Mouse (Mus musculus) layer of hippocampus, adult 9-11 months (tissue): Measurements from ENCODE around the gene Ednrb.
"Not testable (repeated sequence)": the region's sequence is repeated elsewhere in the genome, so short reads cannot be mapped to it uniquely, and the experiment has no call there.

ENCODE experiments used
- DNase-seq: peaks from one replicate; pipeline ENCODE4 v3.0.0; 2022

The Ednrb gene

DNA sequence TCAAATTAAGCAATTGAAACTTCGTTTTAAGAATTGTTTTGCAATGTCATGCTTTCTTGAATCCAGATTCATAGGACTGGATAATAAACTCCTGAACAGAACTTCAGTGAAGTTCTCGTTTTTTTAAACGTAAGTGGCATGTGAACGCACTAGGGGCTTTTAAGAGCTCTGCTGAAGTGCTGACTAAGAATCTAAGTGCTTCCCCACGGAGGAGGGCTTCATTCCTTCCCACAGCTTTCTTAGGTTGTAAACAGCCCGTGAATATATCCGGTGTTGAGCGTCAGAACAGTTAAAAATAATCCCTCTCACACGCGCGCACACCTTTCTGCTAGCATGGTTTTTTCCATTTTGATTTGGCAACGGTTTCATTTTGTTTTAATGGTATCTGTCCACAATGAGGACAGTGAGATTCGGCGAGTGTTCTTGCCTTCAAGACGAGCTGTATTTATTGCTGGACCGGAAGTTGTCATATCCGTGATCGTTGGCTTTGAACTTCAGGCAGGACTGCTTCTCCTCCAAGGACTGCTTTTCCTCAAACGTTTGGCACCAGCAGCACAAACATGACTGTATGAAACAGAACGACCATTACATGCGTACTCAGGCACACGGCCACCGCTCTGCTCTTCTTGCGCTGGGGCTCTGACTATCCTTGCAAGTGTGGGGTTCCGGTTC, 27.4 kb downstream of the Ednrb start:
- DNase-seq = no peak

DNA sequence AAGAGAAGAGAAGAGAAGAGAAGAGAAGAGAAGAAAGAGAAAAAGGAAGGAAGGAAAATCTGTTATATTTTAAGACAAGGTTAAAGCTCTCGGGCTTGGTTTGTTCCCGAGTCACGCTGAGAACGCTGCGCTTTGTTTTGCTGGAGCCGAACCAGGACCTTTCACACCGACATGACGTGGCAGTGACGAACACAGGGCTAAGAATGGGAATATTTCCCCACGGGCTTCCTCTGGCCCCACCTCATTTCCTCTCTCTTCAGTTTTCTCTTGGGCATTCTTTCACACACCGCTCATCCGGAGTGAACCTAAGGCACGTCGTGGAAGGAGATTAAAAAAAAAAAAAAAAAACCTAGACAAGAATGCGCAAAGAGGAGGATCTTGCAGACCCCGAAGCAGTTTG, 28.7 kb downstream of the Ednrb start:
- DNase-seq = no peak

DNA sequence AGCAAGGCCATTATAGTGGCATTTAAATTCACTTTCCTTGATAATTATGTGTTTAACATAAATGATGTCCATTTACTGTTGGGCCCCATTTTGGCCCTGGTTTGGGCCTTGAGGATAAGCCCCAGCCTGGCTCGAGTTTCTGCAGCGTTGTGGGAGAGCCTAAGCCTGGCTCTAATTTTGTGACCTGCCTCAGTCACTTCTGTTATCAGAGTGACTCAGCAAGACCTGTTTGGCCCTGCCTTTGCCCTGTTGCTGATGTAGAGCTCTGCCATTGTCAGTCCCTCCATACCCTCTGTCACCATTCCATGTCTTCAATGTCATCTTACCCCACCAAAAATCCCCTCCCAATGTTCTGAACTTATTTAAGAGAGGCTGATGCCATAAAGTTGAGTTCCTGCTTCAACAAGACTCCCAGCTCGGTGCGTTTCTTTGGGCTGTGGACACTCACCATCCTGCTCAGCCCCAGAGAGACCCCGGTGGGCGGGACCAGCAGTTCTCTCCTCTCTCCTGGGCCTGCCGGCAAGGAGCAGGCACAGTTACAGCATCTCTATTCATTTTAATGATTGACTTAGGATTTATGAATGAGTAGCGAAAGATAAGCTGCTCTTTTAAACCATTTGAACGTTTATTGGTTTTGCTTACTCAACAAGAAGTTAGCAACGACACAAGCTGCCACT, 30.0 kb downstream of the Ednrb start:
- no peak for DNase-seq

DNA sequence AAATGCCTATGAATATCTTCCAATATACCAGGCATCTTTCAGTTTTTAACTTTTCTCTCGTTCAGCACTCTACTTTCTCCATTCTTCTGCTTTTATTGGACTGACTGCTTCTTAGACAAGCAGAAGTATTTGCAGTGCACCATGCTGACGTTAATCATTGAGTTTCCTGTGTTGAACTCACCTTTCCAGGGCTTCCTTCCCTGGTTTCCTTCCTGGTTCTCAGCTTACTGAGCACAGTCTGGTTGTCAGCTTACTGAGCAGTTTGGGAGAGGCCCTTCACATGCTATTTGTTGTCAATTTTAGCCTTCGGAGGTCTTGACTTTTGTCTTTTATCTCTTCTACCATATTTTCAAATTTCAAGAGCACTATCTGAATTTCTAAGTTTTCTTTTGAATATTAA, 31.0 kb downstream of the Ednrb start:
- DNase-seq = no peak

DNA sequence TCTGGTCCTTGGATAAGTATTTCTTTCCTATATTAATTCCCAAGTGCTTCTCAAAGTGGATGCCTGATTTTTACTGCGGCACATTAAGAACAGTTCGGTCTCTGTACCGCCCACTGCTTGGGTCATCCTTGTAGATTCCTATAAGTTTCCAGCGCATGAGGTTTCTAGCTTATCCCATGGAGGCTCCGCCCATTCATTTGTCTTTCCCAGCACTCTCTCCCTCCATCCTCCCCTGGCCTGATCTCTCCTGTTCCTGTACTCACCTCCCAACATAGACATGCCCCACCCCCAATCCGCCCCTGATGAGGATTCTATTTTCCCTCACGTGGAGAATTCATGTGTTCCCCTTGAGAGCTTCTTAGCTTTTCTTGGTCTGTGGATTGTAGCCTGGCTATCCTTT, 32.9 kb downstream of the Ednrb start:
- DNase-seq = no peak

DNA sequence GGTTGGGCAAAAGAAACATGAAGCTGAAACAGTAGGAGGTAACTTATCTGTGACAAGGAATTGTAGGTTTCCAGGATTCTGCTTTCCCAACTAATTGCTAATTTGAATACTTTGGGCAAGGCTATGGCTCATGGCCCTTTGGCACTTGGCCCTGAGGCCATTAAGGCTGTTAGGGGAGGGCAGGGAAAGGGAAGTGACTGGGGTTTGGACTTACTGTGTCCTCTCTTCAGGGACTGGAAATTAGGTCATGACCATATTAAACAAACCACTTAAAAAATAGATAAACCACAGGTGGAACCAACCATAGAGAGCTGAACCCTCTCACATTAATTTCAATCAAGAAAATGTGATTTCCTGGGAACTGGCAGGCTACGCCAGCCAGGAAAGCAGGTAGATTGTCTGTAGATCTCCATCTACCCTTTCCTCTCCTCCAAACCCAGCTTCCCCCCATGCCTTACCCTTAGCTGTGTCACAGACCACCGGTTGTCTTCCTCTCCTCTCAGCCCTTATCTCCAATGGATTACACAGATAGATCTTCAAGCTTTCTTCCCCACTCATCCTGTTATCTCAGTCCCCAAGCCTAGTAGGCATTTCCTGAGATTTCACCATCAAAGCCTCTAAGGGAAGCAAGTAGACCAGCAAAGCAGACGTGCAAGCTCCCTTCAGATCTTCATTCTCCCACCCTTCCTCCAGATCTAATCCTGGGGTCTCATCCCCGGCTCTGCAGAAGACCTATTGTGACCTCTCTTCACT, 40.1 kb downstream of the Ednrb start:
- DNase-seq = no peak

DNA sequence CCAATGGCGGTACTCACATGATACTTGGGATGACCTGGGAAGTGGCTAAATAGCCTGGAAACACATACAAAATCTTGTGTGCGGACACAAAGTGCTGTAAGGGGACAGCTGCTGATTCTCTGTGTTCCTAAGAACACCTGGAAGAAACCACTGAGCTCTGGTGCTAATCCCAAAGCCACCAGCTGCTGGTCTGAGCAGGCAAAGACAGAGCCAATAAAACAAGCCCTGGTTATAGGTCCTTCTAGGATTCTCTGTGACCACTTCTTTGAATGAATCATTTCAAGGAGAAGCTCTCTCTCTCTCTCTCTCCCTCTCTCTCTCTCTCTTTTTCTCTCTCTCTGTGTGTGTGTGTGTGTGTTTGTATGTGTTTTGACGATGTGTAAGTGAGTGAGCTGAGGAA, 47.1 kb downstream of the Ednrb start:
- no peak for DNase-seq

DNA sequence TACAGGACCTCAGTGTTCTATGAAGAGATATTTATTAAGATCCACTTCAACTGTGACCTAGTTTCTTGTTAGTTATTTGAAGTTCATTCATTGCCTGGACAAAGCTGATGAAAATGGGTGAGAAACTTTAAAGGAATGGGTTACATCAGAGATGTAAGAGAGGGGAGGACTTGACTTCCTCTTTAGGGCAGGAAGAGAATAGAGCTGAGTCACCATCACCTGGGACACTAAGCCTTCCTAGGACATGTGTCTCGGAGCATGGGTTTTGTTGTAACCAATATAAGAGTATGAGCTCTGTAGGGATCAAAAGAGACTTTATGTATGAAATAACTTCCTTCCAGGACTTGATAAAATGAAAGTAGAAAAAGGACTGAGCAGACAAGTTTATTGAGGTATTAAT, 48.6 kb downstream of the Ednrb start:
- no peak for DNase-seq

DNA sequence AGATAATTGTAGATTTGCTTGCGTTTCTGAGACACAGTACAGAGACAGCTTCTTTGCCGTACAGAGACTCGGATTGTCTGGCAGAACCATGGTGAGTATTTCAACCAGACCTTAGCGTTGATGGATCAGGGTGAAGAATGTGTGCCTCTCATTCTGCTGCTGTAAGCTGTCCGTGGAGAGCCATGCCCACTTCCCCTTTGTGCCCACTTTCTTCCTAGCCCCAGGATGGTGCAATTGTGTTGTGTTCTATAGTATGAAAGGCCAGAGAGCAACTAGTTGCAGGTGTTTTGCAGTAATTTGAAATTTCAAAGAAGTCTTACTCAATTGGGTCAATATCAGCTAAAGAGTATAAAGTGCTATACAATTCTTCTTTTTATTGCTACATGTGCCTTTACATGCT, 50.8 kb downstream of the Ednrb start:
- no peak for DNase-seq

DNA sequence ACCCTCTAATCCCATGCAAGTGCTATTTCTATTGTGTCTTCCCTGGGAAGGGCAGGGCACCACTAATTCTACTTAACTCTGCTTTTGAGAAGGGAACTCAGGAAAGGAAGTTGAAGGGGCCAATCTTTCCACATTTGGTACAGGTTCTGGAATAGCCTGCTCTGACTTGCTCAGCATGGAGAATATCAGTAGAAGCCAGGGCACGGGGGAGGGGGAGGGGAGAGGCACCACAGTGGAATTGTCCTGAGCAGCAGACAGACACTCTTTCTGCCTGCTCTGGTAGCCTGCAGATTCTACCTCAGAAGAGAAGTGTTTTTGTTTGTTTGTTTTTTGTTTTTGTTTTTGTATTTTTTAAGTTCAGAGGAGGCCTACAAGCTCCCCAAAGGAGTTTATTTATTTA, 51.5 kb downstream of the Ednrb start:
- no peak for DNase-seq

DNA sequence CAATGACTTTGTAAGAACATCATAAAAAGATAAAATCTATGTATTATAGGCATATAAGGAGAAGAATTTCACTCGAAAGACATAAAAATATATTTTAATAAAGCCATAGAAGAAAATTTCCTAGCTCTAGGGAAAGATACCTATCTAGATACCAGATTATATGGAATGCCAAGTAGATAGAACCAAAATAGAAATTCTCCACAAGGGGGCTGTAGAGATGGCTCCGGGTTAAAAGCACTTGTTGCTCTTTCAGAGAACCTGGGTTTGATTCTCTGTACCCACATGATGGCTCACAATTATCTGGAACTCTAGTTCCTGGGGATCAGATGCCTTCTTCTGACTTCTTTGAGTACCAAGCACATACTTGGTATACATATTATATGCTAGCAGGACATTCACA, 56.7 kb downstream of the Ednrb start:
- DNase-seq = no peak

DNA sequence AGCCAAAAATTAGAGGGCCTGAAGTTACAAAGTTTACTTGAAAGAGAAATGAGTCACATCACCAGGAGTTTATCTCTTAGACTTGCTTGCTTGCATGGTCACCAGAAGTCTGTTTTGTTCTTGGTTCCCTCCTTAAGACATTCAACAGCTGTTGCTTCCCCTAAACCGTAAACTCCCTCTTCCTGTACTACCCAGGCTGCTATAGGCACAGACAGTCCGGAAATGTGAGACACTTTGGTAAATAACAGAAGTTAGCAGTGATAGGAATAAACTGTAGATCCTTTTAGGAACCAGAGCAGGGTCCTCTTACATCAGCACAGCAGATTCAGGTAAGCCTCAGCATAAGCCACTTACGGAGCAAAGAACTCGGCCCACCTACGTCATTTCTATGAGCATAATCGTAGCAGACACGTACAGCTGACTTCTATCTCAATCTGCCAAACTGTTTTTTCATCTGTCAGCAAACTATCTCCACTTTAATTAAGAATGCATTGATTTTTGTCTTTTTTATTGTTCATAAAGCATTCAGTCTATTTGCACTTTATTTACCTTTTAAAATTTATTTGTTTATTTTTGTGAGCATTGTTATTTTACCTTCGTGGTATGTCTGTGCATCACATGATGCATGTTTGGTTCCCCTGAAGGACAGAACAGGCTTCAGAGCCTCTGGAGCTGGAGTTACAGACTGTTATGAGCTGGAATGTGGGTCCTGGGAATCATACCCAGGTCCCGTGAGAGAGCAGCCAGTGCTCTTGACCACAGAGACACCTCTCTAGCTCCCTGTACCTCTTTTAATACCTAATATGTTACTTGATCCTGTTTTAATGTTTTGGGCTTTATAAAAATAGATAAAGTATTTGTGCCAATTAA, 58.9 kb downstream of the Ednrb start:
- no peak for DNase-seq

DNA sequence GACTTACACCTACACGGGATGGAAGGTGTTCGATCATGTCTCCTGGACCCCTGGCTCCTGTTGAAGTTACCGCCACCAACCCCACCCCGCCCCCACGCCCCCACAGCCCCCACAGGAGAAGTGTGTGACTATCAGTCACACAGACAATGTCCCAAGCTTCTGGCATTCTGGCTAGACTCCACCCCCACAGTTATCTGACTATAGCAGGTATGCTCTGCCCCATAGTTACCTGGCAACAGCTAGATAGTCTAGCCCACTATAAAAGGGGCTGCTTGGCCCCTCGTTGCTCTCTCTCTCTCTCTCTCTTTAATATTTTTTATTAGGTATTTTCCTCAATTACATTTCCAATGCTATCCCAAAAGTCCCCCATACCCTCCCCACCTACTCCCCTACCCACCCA, 63.9 kb downstream of the Ednrb start:
- not testable (repeated sequence) for DNase-seq

DNA sequence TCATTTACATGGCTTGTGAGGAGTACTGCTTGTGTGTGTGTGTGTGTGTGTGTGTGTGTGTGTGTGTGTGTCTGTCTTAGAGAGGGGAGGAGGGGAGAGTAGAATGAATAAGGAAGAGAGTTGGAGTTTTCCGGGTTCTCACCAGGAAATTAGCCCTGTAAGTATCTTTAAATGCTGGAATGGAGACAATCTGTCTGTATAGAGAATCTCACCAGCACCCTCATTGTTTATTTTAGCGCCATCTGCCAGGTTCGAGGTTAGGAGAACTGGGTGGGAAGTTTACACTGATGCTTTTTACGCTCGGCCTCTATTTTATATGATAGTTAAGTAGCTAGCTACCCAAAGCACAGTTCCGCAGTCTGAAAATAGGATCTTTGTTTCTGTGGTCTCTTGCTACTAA, 64.9 kb downstream of the Ednrb start:
- no peak for DNase-seq

DNA sequence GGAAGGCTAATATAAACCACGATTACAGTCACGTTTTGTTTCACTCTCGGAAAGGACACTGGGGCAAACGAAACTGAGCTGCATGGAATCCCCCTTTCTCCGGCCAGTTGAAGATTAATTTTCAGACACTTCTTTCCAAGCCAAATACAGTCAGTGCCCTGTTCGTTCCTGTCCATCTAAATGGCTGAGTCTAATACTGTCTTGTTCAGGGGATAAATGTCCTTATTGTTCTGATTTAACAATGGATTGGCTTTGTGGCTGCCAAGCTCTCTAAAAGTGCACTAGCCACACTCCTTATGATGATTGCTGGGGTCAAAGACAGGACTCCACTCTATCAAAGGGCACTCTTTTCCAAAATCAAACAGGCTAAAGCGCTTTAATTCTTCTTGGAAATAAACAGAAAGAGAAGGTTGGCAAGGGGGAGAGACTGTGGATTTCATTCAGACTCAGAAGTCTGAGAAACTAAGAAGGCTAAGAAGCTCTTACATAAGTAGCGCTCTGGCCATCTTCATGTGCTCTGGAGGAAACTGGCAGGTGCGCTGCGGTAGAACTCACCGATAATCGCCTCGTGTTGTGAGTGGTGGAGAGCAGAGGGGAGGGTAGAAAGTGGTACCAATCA, 65.6 kb downstream of the Ednrb start:
- peak; percentile 26 for DNase-seq

DNA sequence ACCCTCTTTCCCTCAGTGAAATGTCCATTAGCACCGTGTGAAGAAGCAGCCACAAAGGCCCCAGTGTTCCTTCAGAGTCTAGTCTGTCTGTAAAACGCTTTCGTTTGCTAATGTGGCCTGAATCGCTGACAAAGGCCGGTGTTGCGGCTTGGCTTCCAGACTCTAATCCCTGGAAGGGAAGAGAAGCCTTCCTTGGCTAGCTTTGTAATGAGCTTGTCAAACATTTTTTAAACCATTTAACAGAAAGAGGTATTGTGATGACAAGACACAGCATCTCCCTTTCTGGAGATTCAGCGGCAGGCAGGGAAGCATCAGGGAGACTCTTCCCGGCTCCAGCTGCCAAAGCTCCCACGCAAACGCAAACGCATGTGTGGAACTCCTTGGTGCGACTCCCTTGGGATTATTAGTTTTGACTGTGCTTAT, 66.2 kb downstream of the Ednrb start:
- peak; percentile 44 for DNase-seq

DNA sequence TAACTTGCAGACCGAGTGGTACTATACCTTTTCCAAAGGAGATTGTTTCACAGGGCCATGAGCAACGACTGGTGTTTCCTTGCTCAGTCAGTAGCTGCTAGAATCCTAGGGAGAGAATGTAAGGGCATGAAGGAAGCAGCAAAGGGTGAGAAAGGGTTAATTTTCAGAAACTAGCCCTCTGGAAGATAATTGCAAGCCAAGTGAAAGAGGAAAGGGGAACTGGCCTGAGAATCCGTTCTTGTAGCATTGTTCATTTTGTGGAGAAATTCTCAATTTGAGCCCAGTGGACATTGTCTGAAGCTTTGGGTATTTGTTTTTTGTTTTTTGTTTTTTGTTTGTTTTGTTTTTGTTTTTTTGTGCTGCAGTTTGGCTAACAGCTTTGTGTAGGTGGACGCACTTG, 66.8 kb downstream of the Ednrb start:
- no peak for DNase-seq

DNA sequence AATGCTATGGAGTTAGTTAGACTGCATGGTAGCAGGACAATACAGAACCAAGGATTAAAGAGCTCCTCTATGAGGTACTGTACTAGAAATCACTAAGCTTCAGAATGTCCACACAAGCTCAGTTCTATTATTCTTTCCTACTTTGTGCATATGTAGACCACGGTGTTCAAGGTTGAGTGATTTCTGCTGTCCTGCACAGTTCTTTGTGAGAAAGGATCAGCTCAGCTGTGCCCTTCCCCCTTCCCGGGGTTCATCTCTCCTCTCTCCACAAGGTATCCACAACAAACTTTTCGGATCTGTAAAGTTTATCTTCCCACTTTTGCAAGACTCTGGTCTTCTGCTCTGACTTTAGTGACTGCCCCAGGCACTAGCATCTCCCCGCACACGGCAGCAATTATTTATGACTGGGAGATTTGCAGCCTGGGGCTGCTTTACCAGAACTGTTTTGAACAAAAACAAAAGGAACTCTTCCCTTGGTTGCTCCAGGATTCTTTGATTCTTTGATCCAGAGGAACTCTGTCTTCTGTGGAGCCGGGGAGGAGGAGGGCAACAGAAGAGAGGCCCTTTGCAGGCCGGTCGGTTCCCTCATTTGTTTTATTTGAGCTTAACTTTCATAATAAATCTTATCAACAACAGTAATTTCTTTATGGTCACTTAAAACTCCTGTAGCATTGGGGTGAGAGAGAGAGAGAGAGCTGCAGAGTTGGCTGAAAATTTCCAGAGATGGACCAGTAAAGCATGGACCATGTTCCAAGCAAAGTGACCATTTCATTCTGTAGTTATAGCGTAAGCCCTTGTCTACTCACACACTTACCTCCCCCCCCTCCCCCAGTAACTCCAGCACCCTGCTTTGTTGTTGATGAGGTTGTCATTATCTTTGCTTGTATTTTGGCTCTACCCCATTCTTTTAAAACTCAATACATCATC, 74.6 kb downstream of the Ednrb start:
- DNase-seq = no peak

DNA sequence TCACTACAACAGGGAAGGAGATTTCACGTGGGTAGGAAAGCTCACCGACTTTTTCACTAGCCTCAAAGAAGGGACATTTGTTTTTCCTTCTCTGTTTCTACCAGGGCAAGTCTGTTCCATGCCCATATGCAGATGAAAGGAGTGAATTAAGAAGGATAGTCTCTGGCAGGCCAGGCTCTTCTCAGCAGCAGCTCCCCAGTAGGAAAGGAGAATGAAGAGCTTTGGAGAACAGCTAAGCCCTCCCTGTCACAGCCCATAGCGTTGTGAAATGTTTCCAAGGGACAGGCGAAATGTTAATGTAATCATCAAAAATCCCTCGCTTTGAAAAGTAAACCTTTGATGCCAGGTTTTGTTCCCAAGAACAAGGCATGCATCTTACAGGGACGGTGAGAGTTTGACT, 76.7 kb downstream of the Ednrb start:
- DNase-seq = no peak
